Mouse (Mus musculus) E14TG2a.4 (cell line): ENCODE measurements around the gene Hnrnph2.

Source experiments
- H3K27me3 ChIP-seq: 2 replicates; pipeline ENCODE4 v1.6.1; 2014; ENCODE audit warnings: low read length, control low read depth; ENCODE audit not compliant: insufficient read depth
- H3K36me3 ChIP-seq: 2 replicates; pipeline ENCODE4 v1.6.1; 2014; ENCODE audit warnings: low read length, control low read depth; ENCODE audit not compliant: insufficient read depth
- H3K4me1 ChIP-seq: replicated peaks from 2 replicates; pipeline ENCODE4 v1.6.1; 2014; ENCODE audit warnings: low read depth, low read length, control low read depth
- H3K4me3 ChIP-seq: replicated peaks from 2 replicates; pipeline ENCODE4 v1.5.1; 2014; ENCODE audit warnings: mild to moderate bottlenecking, low read length
- H3K9me3 ChIP-seq: 2 replicates; pipeline ENCODE4 v1.6.1; 2014; ENCODE audit warnings: low read length, control low read depth
- CTCF ChIP-seq: conservative IDR thresholded peaks from 2 replicates; pipeline ENCODE4 v1.5.1; 2014; ENCODE audit warnings: low read length
- NANOG ChIP-seq: IDR thresholded peaks from 2 replicates; pipeline ENCODE4 v1.6.1; 2014; ENCODE audit warnings: borderline replicate concordance, low read length, mixed read lengths
- POU5F1 ChIP-seq: IDR thresholded peaks from 2 replicates; pipeline ENCODE4 v1.6.1; 2014; ENCODE audit warnings: low read length, borderline replicate concordance

The Hnrnph2 gene

GRCm38 (mm10) chrX:134601380-134602120 is 571 bp downstream of the Hnrnph2 start:
- Histone ChIP-seq H3K36me3 (peaks cover 13% of the 10 kb centered on the region), H3K9me3 (no peaks in the 10 kb centered on the region), H3K27me3 (no peaks in the 10 kb centered on the region), H3K4me3 (peak overlapping the region; percentile 81), H3K4me1 (peaks cover 23% of the 10 kb centered on the region)
- TF ChIP-seq CTCF (no peak), NANOG (no peak), POU5F1 (no peak)

GRCm38 (mm10) chrX:134609472-134609871 is 8.5 kb downstream of the Hnrnph2 start:
- peaks cover 19% of the 10 kb centered on the region for H3K4me1 ChIP-seq
- no peaks in the 10 kb centered on the region for H3K9me3 ChIP-seq
- no peak overlapping the region for H3K4me3 ChIP-seq
- H3K36me3 ChIP-seq: peaks cover 12% of the 10 kb centered on the region
- H3K27me3 ChIP-seq: no peaks in the 10 kb centered on the region
- TF ChIP-seq NANOG (no peak), CTCF (no peak; the same call in 1 of the 2 replicates), POU5F1 (no peak)

GRCm38 (mm10) chrX:134610984-134611383 is 10.0 kb downstream of the Hnrnph2 start:
- no peak for TF ChIP-seq POU5F1
- no peak for TF ChIP-seq NANOG
- TF ChIP-seq CTCF: no peak
- Histone ChIP-seq H3K4me3 (no peak overlapping the region), H3K36me3 (peaks cover 9% of the 10 kb centered on the region), H3K4me1 (peaks cover 19% of the 10 kb centered on the region), H3K27me3 (no peaks in the 10 kb centered on the region), H3K9me3 (no peaks in the 10 kb centered on the region)

- TF ChIP-seq NANOG: no peak
- no peak for TF ChIP-seq CTCF
- TF ChIP-seq POU5F1: no peak
- Histone ChIP-seq H3K27me3 (no peaks in the 10 kb centered on the region), H3K4me3 (peak overlapping the region; percentile 58), H3K36me3 (peaks cover 4% of the 10 kb centered on the region), H3K4me1 (peaks cover 19% of the 10 kb centered on the region), H3K9me3 (no peaks in the 10 kb centered on the region)
These were observed 11.4 kb downstream of the Hnrnph2 start for GRCm38 (mm10) chrX:134612285-134612959.

- Histone ChIP-seq H3K4me3 (no peak overlapping the region), H3K36me3 (no peaks in the 10 kb centered on the region), H3K4me1 (peaks cover 21% of the 10 kb centered on the region), H3K27me3 (no peaks in the 10 kb centered on the region), H3K9me3 (no peaks in the 10 kb centered on the region)
- TF ChIP-seq POU5F1: no peak
- TF ChIP-seq CTCF: peak; percentile 51
These were observed 13.3 kb downstream of the Hnrnph2 start for GRCm38 (mm10) chrX:134614306-134614705.

GRCm38 (mm10) chrX:134619695-134620094 is 18.7 kb downstream of the Hnrnph2 start:
- TF ChIP-seq CTCF (no peak), NANOG (no peak), POU5F1 (no peak)
- Histone ChIP-seq H3K9me3 (no peaks in the 10 kb centered on the region), H3K36me3 (no peaks in the 10 kb centered on the region), H3K4me1 (peaks cover 26% of the 10 kb centered on the region), H3K4me3 (no peak overlapping the region), H3K27me3 (peaks cover 8% of the 10 kb centered on the region)

GRCm38 (mm10) chrX:134620254-134620865 is 19.4 kb downstream of the Hnrnph2 start:
- peaks cover 8% of the 10 kb centered on the region for H3K27me3 ChIP-seq
- peaks cover 26% of the 10 kb centered on the region for H3K4me1 ChIP-seq
- no peaks in the 10 kb centered on the region for H3K9me3 ChIP-seq
- no peak overlapping the region for H3K4me3 ChIP-seq
- no peaks in the 10 kb centered on the region for H3K36me3 ChIP-seq
- no peak for TF ChIP-seq CTCF
- TF ChIP-seq POU5F1: no peak
- TF ChIP-seq NANOG: no peak

GRCm38 (mm10) chrX:134621685-134622084 is 20.7 kb downstream of the Hnrnph2 start:
- H3K4me1 ChIP-seq: peaks cover 26% of the 10 kb centered on the region
- no peaks in the 10 kb centered on the region for H3K9me3 ChIP-seq
- TF ChIP-seq POU5F1 (0 out of 2 replicates have a peak, but pooled peaks have one; percentile 31), CTCF (no peak)
- H3K36me3 ChIP-seq: no peaks in the 10 kb centered on the region
- peaks cover 14% of the 10 kb centered on the region for H3K27me3 ChIP-seq
- no peak overlapping the region for H3K4me3 ChIP-seq
